Mouse (Mus musculus) erythroblast, embryonic 14.5 days (primary cell): ENCODE measurements around the gene Tbc1d10c. TPM values are rescaled to one million over a fixed set of nuclear protein-coding genes. Genes with fewer than 3 reads are reported as not detected.
"Not testable (repeated sequence)": the region's sequence is repeated elsewhere in the genome, so short reads cannot be mapped to it uniquely, and the experiment has no call there.

Source experiments
- H3K27me3 ChIP-seq: 2 replicates; pipeline ENCODE4 v1.6.1; 2012; ENCODE audit warnings: inconsistent platforms; ENCODE audit not compliant: control insufficient read depth
- H3K36me3 ChIP-seq: 2 replicates; pipeline ENCODE4 v1.6.1; 2012; ENCODE audit warnings: mild to moderate bottlenecking, inconsistent platforms; ENCODE audit not compliant: control insufficient read depth
- H3K4me1 ChIP-seq: 2 replicates; pipeline ENCODE4 v1.6.1; 2012; ENCODE audit warnings: inconsistent platforms; ENCODE audit not compliant: control insufficient read depth
- H3K4me3 ChIP-seq: replicated peaks from 2 replicates; pipeline ENCODE3; 2012; ENCODE audit warnings: moderate library complexity, mild to moderate bottlenecking, inconsistent platforms
- H3K9me3 ChIP-seq: 2 replicates; pipeline ENCODE4 v1.6.1; 2012; ENCODE audit warnings: low read length, inconsistent platforms, mixed read lengths; ENCODE audit not compliant: control insufficient read depth
- GATA1 ChIP-seq: IDR thresholded peaks from 2 replicates; pipeline ENCODE4 v1.6.1; 2012; ENCODE audit warnings: low read length, inconsistent platforms, mixed read lengths
- TAL1 ChIP-seq: IDR thresholded peaks from 3 replicates; pipeline ENCODE4 v1.6.1; 2012; ENCODE audit warnings: low read length, inconsistent platforms, mixed read lengths
- polyA plus RNA-seq: library from polyadenylated mRNA; stranded (reverse); fragments of >175 nt; gene quantifications from 2 replicates; pipeline ENCODE4 v1.2.3, GENCODE M21; 2012

The Tbc1d10c gene
- polyA plus RNA-seq, 1 experiment, result 0.18 TPM

DNA sequence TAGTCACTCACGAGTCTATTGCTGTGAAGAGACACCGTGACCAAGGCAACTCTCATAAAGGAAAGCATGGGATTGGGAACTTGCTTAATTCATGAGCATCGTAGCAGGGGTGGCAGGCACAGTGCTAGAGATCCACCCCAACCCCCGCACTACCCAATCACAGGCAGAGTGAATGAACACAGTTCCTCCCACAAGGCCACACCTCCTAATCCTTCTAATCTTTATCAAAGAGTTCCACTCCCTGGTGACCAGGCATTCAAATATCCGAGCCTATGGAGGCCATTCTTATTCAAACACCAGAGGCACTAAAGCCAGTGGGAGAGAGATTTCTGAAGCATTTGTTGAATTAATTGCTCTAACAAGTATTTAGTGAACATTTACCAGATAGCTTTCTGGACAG, 45.1 kb downstream of the Tbc1d10c start:
- H3K4me1 ChIP-seq, result peaks cover 39% of the 10 kb centered on the region
- no peak overlapping the region for H3K4me3 ChIP-seq
- H3K27me3 ChIP-seq, result peaks cover 7% of the 10 kb centered on the region
- peaks cover 6% of the 10 kb centered on the region for H3K9me3 ChIP-seq
- peaks cover 14% of the 10 kb centered on the region for H3K36me3 ChIP-seq
- TF ChIP-seq GATA1 (no peak), TAL1 (no peak)

DNA sequence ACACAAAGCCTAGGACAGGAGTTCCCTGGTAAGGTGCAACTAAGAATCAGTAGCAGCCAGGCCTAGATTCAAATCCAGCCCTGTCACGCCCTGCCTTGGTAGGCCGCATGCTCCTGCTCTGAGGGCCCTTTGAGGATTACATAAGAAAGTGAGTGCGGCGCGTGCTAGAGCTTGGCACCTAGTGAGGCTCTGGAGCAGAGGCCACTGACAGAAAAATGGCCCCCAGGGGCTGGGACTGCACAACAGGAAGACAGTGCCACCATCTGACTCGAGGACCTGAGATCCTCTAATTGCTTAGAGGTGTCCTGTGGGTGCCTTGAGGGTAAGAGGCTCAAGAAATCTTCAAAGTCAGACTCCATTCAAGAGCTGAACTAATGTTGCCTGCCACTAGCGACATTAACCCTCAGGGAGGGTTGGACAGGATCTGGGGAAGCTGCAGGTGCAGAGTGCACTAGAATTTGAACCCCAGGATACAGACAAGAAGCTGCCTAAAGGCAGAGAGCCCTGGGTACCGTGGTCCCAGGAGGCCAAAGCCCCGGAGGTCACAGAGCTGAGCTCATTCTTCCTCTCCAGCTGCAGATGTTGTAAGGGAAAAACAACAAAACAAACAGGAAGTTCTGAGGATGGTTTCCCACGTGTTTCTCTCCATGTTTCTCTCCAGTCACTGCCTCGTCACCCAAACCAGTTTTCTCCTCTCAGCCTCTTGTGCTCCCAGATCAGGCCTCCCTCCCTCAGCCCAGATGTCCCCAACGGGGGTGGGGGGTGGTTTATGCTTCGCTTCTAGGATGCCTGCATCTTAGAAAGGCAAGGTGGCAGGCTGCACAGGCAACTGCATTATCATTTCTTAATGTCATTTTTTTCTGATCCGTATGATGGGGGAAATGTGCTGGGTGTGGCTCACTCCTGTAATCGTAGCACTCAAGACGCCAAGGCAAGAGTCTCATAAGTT, 46.3 kb downstream of the Tbc1d10c start:
- peaks cover 3% of the 10 kb centered on the region for H3K36me3 ChIP-seq
- TF ChIP-seq TAL1 (no peak), GATA1 (no peak)
- H3K4me3 ChIP-seq, result no peak overlapping the region
- peaks cover 14% of the 10 kb centered on the region for H3K27me3 ChIP-seq
- H3K4me1 ChIP-seq, result peaks cover 31% of the 10 kb centered on the region
- H3K9me3 ChIP-seq, result peaks cover 6% of the 10 kb centered on the region

DNA sequence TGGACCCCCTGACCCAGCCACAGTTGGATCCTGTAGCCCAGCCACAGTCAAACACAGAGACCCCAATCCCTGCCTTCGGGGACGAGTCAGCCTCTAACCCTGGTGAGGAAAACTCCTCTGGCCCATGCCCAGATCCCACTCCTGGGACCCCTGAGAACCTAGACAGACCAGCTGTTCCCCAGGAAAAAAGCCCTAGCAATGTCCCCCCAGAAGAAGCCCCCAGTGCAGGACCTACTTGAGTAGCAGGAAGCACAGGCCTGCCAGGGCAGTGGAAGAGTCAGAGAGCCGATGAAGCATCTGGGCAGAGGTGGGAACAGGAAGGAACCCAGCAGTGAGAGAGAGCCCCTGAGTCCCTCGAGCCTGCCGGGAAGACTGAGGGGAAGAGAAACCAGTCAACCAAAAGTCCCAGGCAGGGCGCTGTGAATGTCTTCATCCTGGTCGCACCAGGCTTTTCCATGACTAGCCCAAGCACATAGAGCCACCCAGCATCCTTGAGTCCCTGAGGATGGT, 47.3 kb downstream of the Tbc1d10c start, which contains the start of gene Cabp4:
Cabp4 (minus strand) TSS at position 275 of the 510 bp plus-strand sequence.
- peaks cover 21% of the 10 kb centered on the region for H3K4me1 ChIP-seq
- no peak for TF ChIP-seq GATA1
- TF ChIP-seq TAL1, result no peak
- no peaks in the 10 kb centered on the region for H3K36me3 ChIP-seq
- peaks cover 6% of the 10 kb centered on the region for H3K9me3 ChIP-seq
- H3K4me3 ChIP-seq, result no peak within 1 kb of the TSS
- H3K27me3 ChIP-seq, result peaks cover 18% of the 10 kb centered on the region

DNA sequence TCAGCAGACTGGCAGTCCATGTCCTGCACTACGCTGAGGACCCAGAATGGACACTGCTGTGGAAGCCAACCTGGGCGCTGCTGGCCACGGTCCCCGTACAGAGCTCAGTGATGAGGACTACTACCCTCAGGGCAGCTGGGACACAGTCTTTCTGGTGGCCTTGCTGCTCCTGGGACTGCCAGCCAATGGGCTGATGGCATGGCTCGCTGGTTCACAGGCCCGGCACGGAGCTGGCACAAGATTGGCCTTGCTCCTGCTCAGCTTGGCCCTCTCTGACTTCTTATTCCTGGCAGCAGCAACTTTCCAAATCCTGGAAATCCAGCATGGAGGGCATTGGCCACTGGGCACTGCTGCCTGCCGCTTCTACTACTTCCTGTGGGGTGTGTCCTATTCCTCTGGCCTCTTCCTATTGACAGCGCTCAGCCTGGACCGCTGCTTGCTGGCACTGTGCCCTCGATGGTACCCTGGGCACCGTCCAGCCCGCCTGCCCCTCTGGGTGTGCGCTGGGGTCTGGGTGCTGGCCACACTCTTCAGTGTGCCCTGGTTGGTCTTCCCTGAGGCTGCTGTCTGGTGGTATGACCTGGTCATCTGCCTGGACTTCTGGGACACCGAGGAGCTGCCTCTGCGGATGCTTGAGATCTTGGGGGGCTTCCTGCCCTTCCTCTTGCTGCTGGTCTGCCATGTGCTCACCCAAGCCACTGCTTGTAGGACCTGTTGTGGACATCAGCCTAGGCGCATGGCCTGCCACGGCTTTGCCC, 48.5 kb downstream of the Tbc1d10c start:
- Histone ChIP-seq H3K36me3 (no peaks in the 10 kb centered on the region), H3K27me3 (peaks cover 22% of the 10 kb centered on the region), H3K9me3 (peaks cover 6% of the 10 kb centered on the region), H3K4me3 (no peak overlapping the region), H3K4me1 (peaks cover 11% of the 10 kb centered on the region)
- TF ChIP-seq GATA1 (no peak), TAL1 (no peak)

DNA sequence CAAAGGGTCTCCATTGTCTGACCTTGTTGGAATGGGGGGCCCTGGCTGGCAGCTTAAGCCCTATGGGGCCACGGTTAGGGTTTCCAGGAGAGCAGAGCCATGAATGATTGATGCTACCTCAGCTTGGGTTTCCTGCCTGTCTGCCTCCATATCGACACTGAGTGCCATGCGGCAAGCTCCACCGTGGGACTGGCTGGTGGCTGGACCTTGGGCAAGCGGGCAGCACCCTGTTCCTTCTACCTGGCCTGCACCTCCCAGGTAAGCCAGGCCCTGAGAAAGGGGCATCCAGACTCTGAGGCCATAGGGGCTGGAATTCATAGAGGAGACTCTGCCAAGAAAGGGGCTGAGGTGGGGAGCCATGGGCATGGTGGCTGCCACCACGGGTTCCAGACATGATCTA, 50.9 kb downstream of the Tbc1d10c start:
- TF ChIP-seq TAL1 (no peak), GATA1 (no peak)
- Histone ChIP-seq H3K27me3 (peaks cover 31% of the 10 kb centered on the region), H3K4me3 (no peak overlapping the region), H3K4me1 (peaks cover 21% of the 10 kb centered on the region), H3K9me3 (no peaks in the 10 kb centered on the region), H3K36me3 (peaks cover under 1% of the 10 kb centered on the region)

DNA sequence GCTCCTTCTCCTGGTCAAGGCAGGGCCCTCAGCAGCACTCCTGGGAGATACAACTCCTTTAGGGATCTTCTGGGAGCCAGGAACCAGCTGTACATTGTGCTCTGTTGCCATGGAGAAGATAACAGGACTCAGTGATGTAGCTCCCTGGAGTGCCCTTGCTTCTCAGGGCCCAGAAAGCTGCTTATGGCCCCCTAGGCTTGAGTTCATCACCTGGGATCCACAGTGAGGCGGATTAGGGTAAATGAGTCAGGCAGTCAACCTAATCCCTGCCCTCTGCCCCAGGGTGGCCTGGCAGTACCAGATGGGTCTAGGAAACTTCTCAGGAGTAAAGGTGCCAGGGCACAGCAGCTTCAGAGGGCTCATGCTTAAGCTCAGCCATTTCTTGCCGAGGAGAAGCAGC, 51.6 kb downstream of the Tbc1d10c start, which contains the start of gene Gpr152:
Gpr152 (plus strand) TSS at position 342 of the 400 bp plus-strand sequence.
- no peak for TF ChIP-seq TAL1
- H3K9me3 ChIP-seq, result no peaks in the 10 kb centered on the region

DNA sequence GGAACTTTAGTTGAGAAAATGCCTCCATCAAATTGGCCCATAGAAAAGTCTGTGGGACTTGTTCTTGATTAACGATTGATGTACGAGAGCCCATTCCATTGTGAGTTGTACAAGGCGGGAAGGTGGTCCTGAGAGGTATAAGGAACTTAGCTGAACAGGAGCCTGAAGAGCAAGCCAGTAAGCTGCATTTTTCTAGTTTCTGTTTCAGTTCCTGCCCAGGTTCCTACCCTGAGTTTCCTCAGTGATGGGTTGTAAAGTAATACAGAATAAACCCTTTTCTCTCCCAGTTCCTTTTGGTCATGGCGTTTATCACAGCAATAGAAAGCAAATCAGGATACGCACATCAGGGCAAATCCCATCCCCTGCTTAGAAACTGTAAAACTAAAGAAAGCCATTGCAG, 53.2 kb downstream of the Tbc1d10c start:
- H3K27me3 ChIP-seq, result peaks cover 30% of the 10 kb centered on the region
- TF ChIP-seq GATA1 (no peak), TAL1 (no peak)
- peaks cover 34% of the 10 kb centered on the region for H3K4me1 ChIP-seq
- no peak overlapping the region for H3K4me3 ChIP-seq
- no peaks in the 10 kb centered on the region for H3K9me3 ChIP-seq
- H3K36me3 ChIP-seq, result peaks cover 15% of the 10 kb centered on the region

More for the DNA sequence above, 51.6 kb downstream of the Tbc1d10c start, which contains the start of gene Gpr152:
- no peak within 1 kb of the TSS for H3K4me3 ChIP-seq
- H3K27me3 ChIP-seq, result peaks cover 31% of the 10 kb centered on the region
- H3K36me3 ChIP-seq, result peaks cover 3% of the 10 kb centered on the region
- peaks cover 27% of the 10 kb centered on the region for H3K4me1 ChIP-seq

DNA sequence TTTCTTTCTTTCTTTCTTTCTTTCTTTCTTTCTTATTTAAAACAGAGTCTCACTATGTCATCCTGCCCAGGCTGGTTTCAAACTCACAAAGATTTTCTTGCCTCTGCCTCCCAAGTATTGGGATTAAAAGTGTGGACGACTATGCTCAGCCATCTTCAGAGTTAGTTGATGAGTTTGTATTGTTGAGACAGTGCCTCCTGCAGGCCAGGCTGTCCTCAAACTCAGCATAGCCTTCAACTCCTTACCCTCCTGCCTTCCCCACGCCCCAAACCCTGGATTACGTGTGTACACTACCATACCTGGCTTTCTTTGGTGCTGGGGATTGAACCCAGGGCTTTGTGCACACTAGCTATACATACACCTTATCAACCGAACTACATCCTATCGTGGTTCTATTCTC, 54.6 kb downstream of the Tbc1d10c start:
- H3K4me1 ChIP-seq, result peaks cover 46% of the 10 kb centered on the region
- TF ChIP-seq GATA1, result no peak

DNA sequence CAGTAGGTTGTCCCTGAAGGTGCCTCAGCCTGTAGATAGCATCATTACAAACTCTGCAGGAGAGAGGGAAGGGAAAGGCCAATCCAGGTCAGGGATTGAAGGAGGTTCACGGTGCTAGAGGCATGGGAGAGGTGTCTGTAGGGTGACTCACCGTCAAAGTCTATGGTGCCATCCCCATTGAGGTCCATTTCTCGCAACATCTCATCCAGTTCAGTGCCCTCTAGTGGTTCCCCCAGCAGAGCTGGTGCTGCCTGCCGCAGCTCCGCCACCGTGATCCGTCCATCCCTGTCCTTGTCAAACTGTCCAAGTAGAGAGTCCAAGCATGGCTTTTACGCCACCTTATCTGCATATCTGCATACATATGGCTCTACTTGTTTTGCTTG, 55.1 kb downstream of the Tbc1d10c start:
- peaks cover 51% of the 10 kb centered on the region for H3K4me1 ChIP-seq
- not testable (repeated sequence) for H3K9me3 ChIP-seq
- H3K4me3 ChIP-seq, result peak overlapping the region; percentile 36
- peaks cover 35% of the 10 kb centered on the region for H3K36me3 ChIP-seq
- peaks cover 24% of the 10 kb centered on the region for H3K27me3 ChIP-seq

More for the DNA sequence above, 54.6 kb downstream of the Tbc1d10c start:
- H3K36me3 ChIP-seq, result peaks cover 30% of the 10 kb centered on the region
- no peaks in the 10 kb centered on the region for H3K9me3 ChIP-seq
- no peak overlapping the region for H3K4me3 ChIP-seq
- H3K27me3 ChIP-seq, result peaks cover 26% of the 10 kb centered on the region

DNA sequence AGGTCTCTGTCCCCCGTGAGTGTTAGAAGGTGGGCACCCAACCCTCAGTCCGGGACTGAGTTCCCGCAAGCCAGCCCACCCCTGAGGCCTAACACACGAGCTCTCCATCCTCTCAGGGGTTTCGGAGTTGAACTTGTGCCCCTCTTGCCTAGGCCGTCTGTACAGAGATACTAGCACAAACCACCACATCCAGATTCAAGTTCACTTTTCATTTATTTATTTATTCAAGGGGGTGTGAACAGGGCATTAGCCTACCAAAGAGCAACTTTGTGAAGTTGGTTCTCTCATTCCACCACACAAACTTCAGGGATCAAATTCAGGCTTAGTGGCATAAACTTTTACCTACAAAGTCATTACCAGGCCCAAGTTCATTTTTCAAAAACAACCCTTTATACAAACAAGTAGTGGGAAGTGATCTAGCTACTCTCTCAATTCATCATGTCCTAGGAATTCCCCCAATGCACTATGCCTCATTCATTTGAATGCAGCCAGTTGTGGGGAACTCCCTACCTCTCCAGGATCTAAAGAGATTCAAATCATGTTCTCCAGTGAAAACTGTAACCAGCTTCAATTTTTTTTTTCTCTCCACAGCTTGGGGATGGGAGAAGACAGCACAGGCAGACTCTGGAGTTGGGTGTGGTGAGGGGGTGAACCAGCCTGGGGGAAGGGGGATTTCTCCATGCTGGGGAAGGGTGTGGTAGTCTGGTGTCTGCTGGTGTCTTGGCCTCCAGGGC, 55.7 kb downstream of the Tbc1d10c start:
- Histone ChIP-seq H3K27me3 (peaks cover 22% of the 10 kb centered on the region), H3K4me1 (peaks cover 56% of the 10 kb centered on the region), H3K36me3 (peaks cover 40% of the 10 kb centered on the region)
- not testable (repeated sequence) for H3K4me3 ChIP-seq, H3K9me3 ChIP-seq
